Mouse (Mus musculus) bone marrow macrophage, adult 2 months (primary cell): Measurements from ENCODE around the gene Ube2n. TPM values are rescaled to one million over a fixed set of nuclear protein-coding genes. Genes with fewer than 3 reads are reported as not detected.

Source experiments
- H3K27ac ChIP-seq: 2 replicates; pipeline ENCODE4 v1.5.1; 2012; ENCODE audit warnings: low read depth, low read length; ENCODE audit not compliant: insufficient read depth
- H3K4me1 ChIP-seq: 2 replicates; pipeline ENCODE4 v1.6.1; 2012; ENCODE audit warnings: low read length; ENCODE audit not compliant: control insufficient read depth, insufficient read depth
- H3K4me3 ChIP-seq: 2 replicates; pipeline ENCODE4 v1.5.1; 2012; ENCODE audit warnings: mild to moderate bottlenecking, low read length, moderate library complexity; ENCODE audit not compliant: insufficient read depth
- CTCF ChIP-seq: IDR thresholded peaks from 2 replicates; pipeline ENCODE4 v1.5.1; 2012; ENCODE audit warnings: low read depth, mild to moderate bottlenecking, low read length, moderate library complexity
- POLR2A ChIP-seq: IDR thresholded peaks from 2 replicates; pipeline ENCODE4 v1.6.1; 2012; ENCODE audit warnings: mild to moderate bottlenecking, low read depth, low read length, borderline replicate concordance
- polyA plus RNA-seq: library from polyadenylated mRNA; stranded (reverse); fragments of >200 nt; gene quantifications from 2 replicates; pipeline ENCODE4 v1.2.4, GENCODE M21; 2012; ENCODE audit not compliant: missing spikeins, insufficient read depth, insufficient read length

Ube2n gene
- polyA plus RNA-seq, 1 experiment: 116 TPM

- peaks cover under 1% of the 10 kb centered on the region; the same call in 1 of the 2 replicates for H3K4me1 ChIP-seq
- peak within 1 kb of the TSS; percentile 77 for H3K27ac ChIP-seq
- H3K4me3 ChIP-seq: peak within 1 kb of the TSS; percentile 100
- no peak for TF ChIP-seq CTCF
- TF ChIP-seq POLR2A: no peak
Observed at GRCm38 (mm10) chr10:95501463-95502081, 13.4 kb upstream of the Ube2n start, which contains the start of gene Mrpl42. Gene Mrpl42 (minus strand): TSS chr10:95501940.

DNA sequence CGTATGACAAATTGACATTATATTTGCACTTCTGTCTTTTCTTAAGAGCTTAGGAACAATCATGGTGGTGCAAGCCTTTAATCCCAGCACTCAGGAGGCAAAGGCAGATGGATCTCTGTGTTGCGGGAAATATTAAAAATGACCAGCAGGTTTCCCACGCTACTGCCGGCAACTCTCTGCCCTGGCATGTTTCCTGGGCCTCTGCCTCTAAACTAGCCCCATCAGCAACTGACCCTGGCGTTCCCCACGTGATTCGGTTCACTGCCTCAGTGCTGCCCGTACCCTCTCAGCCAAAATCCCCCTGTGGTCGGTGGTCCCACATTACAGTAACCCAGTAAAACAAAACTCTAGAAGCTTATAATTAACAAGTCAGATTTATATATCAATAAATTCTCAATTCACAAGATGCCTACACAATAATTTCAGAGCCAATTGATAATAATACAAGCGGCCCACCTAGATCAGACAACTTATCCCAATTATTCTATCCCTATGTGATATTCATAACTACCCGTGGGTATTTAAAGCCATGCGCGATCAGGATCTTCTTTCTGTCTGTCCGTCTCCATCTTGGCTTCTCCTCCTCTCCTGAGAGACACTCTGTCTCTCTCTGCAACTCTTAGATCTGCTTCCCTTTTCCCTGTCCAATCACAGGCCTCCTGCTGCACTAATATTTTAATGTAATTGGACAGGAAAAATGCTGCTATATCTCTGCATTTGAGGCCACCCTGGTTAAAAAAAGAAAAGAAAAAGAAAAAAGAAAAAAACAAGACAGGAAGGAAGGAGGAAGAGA is 11.3 kb upstream of the Ube2n start:
- TF ChIP-seq CTCF: no peak
- TF ChIP-seq POLR2A: no peak

GRCm38 (mm10) chr10:95504341-95504740 is 10.6 kb upstream of the Ube2n start:
- TF ChIP-seq POLR2A: no peak
- no peak for TF ChIP-seq CTCF
- H3K27ac ChIP-seq: no peak overlapping the region
- H3K4me3 ChIP-seq: no peak overlapping the region
- peaks cover 22% of the 10 kb centered on the region for H3K4me1 ChIP-seq

More for the DNA sequence above, 11.3 kb upstream of the Ube2n start:
- H3K27ac ChIP-seq: no peak overlapping the region
- H3K4me1 ChIP-seq: peaks cover 17% of the 10 kb centered on the region
- H3K4me3 ChIP-seq: no peak overlapping the region

DNA sequence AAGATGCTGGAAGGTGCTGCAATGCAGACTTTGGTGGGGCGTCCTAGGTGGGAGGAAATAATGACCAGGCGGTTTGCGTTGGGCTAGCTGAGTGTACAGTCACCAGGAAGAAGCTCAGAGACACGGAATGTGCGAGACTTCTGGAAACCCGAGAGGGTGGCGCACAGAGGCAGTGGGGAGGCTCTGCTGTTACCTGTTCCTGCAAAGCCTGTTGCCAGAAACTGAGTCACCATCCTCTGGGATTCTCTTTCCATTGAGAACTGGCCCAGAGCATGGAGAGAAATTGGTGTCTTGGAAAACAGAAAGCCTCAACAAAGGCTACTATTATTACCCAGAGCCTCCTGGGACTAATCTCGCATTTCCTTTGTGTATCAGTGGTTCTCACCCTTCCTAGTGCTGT is 6.8 kb upstream of the Ube2n start:
- Histone ChIP-seq H3K4me1 (peaks cover 29% of the 10 kb centered on the region), H3K27ac (peak overlapping the region; percentile 87)
- TF ChIP-seq POLR2A (no peak), CTCF (no peak)

DNA sequence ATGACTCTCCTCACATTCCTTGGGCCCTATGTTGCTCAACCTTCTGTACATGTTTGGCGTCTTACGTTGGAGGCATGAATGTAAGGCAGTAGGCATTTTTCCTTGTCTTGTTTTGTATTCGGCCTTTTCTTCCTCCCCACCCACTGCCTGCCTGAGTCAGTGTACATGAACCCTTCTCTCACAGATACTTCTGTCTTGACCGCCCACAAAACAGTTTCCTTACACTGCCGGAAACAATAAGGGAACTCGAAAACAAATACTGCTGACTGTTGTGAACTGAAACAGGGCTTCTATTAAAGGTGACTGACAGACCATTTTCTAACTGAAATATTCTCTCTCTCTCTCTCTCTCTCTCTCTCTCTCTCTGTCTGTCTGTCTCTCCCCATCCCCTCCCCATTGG is 6.2 kb upstream of the Ube2n start:
- TF ChIP-seq CTCF: no peak
- TF ChIP-seq POLR2A: no peak
- H3K27ac ChIP-seq: peak overlapping the region; percentile 87

More for the DNA sequence above, 6.8 kb upstream of the Ube2n start:
- H3K4me3 ChIP-seq: no peak overlapping the region

DNA sequence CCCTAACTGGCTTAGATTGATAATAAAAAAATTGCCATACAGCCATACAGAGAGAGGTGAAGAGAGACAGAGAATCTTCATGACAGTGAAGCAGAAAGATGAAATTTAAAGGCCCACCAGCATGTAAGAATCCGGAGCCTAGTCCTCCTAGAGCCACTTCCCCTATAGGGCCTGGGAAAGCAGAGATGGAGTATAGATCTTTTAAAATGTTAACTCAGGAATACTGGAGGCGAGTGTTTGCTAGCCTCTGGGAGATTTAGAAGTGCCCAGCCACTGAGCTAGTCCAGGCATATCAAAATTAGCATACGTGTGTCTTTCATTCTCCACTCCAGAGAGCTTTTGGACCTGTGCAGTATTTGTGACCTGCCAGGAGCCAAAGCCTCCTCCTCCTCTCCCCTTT is 5.7 kb upstream of the Ube2n start:
- no peak for TF ChIP-seq CTCF
- no peak; the same call in 1 of the 2 replicates for TF ChIP-seq POLR2A
- peak overlapping the region; percentile 13; the same call in 1 of the 2 replicates for H3K4me3 ChIP-seq
- H3K4me1 ChIP-seq: peaks cover 38% of the 10 kb centered on the region
- H3K27ac ChIP-seq: peak overlapping the region; percentile 87

More for the DNA sequence above, 6.2 kb upstream of the Ube2n start:
- peak overlapping the region; percentile 15 for H3K4me3 ChIP-seq
- peaks cover 33% of the 10 kb centered on the region for H3K4me1 ChIP-seq

DNA sequence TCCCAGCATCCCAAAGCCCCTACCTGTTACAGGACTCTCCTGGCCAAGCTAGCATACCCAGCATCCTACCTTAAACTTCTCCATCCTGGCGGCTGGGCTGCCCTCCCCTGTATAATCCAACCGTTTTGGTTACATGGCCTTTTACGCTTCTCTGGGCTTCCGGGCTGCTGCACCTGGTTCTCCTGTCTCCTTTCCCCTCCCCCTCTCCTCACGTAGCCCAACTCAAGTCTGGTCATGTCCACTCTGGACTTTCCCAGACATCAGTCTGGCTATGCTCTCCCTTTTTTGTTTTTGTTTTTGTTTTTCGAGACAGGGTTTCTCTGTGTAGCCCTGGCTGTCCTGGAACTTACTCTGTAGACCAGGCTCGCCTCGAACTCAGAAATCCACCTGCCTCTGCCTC is 2.3 kb upstream of the Ube2n start:
- Histone ChIP-seq H3K4me1 (peaks cover 31% of the 10 kb centered on the region), H3K4me3 (no peak overlapping the region), H3K27ac (no peak overlapping the region)
- no peak for TF ChIP-seq POLR2A
- no peak for TF ChIP-seq CTCF

DNA sequence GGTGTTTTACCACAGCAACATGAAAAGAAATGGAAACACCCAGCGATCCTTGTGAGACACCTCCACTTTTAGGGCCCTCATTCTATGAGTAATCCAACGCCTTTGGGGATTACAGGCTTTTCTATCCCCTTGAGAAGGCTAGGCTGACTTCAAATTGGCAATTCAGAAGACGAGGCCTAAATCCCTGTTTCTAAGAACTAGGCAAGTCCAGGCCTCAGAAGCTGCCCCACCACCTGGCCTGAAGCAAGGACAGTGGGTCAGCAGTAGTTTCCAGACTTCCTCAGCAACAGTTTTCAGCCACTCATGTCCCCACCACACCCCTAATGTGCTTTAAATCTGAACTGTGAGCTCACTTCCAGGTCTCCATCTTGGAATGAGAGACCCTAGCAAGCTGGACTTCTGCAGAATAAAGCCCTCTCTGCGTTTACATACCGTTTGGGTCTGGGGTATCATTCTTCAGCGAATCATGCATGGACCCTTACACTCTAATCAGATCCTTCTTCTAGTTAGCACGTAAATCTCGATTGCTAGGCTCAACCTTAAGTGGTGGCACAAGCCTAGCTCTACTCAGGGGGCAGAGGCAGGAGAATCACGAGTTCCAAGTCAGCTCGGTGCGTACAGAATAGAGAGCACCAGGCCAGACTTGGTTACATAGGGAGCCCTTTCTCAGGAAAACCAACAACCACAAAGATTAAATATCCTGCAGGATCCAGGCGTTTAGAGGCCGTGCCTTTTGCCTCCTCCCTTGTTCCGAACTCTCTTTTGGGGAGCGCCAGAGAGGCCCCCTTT is 983 bp upstream of the Ube2n start:
- TF ChIP-seq POLR2A: no peak
- TF ChIP-seq CTCF: no peak
- peak overlapping the region; percentile 50 for H3K4me3 ChIP-seq
- H3K4me1 ChIP-seq: peaks cover 26% of the 10 kb centered on the region
- H3K27ac ChIP-seq: peak overlapping the region; percentile 64

DNA sequence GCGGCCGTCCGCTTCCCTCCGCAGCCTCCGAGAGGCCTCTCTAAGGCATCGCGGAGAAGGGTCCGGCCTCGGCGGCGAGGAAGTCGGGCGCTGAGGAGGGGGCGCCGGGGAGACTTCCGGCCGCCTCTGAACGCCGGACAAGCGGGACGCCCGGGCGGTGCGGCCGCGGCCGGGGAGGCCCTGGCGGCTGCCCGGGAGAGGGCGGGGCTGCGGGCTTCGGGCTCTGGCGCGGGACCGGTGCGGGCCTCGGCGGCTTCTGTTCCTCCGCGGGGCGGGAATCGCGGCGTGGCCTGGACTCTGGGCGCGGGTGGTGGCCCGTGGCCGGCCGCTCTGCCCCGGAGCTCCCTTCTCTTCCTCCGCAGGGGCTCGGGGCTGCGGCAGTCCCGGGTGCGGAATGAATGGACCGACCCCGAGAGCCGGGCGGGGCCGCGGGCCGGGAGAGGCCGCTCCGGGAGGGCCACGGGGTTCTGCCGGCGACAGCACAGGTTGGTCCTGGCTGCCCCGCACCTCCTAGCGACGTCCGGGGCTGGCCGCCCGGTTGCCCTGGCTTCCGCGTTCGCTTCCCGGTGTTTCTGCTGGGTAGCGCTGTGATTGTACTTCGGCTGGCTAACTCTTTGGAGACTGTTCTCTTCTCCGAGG is 467 bp downstream of the Ube2n start:
- Histone ChIP-seq H3K4me3 (peak overlapping the region; percentile 93), H3K4me1 (peaks cover 20% of the 10 kb centered on the region), H3K27ac (peak overlapping the region; percentile 88)
- TF ChIP-seq POLR2A (no peak), CTCF (0 out of 2 replicates have a peak, but pooled peaks have one; percentile 12)
